Mouse (Mus musculus): Measurements from ENCODE around the gene Nfyc.

Nfyc gene

DNA sequence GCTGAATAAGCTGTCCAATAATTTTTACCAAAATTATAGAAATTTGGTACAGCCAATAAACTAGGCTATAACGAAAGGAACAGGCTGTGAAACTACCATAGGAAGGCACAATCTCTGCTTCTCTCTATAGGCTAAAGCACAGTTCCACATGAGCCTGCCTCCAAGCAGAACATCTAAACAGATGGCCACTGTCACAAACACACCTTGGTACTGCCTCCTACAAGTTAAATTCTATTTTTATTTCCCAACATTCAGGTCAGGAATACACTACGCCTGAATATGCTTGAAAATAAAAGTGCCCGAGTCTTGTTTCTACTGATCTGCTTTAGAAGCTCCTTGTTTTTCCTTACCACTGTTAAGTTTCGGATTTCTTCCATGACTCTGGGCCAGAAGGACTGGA, 41.3 kb downstream of the Nfyc start:
- ATAC-seq (ENCODE audit: insufficient number of reproducible peaks, low FRiP score, low TSS enrichment), result peak; percentile 82

DNA sequence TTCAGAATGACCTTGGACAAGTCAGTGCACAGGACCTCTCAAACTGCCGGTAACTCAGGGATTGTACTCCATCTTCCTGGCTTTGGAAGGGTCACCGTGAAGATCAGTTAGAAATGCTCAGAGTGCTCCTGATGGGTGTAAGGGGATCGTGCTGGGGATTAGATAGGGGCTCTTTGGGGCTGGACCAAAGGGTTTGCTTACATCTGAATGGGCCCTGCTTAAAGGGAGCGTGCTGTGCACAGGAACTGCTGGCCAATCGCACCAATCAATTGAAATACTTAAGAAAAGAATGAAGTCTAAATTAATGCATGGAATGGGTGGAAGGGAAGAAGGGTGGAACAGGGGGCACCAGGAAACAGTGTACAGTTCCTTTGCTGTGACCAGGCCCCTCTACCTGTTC, 75.6 kb downstream of the Nfyc start:
- ATAC-seq (ENCODE audit: insufficient number of reproducible peaks, low FRiP score, low TSS enrichment), result no peak

- ATAC-seq (ENCODE audit: insufficient number of reproducible peaks, low FRiP score, low TSS enrichment), result peak; percentile 64; the same call in 1 of the 2 replicates
Observed at GRCm38 (mm10) chr4:120755299-120755698, 76.1 kb downstream of the Nfyc start.

DNA sequence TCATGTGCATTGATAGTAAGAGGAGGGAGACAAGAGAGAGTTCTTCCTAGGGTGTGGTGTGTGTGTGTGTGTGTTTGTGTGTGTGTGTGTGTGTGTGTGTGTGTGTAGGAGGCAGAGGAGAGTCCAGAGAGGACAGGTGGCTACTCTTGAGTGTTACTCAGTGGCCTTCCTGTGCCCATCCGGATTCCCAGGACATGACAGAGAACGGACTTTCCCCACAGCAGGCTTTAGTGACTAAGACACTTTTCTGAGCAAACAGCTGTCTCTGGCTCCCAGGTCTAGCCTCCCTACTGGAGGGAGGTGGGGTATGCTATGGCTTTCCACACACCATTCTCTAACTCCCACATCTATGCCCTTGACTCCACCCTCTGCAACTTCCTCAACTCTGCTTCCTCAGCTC, 81.8 kb downstream of the Nfyc start:
- ATAC-seq (ENCODE audit: insufficient number of reproducible peaks, low FRiP score, low TSS enrichment), result no peak

GRCm38 (mm10) chr4:120747941-120748866, 83.2 kb downstream of the Nfyc start, which contains the start of gene Kcnq4:
Kcnq4 (minus strand) TSS chr4:120748612.
- ATAC-seq (ENCODE audit: insufficient number of reproducible peaks, low FRiP score, low TSS enrichment), result no peak

GRCm38 (mm10) chr4:120747243-120747792, 84.1 kb downstream of the Nfyc start:
- ATAC-seq (ENCODE audit: insufficient number of reproducible peaks, low FRiP score, low TSS enrichment), result no peak

DNA sequence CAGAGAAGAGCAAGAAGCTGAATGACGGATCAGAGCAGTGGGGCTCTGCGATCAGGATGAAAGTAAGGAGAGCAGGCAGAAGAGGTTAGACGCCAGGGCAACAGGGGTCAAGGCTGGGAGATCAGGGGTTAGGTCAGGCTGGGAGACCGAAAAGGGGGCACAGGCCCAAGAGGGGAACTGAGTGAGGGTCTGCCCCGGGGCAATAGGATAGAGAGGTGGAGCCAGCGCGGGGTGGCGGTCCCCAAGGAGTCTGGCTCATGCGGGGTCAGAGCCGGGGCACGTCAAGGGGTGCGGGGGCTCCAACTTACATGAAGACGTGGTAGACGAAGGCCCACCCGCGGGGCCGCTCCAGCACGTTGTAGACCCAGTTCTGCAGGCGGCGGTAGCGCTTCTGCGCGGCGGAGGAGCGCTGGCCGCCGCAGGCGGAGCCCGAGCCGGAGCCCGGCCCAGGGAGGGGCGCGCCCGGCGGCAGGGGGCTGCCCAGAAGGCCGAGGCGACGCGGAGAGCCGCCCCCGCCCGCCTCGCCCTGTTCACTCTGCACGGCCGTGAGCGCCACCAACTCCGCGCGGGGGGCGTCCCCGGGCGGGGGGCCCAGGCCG, 84.7 kb downstream of the Nfyc start:
- no peak for ATAC-seq (ENCODE audit: insufficient number of reproducible peaks, low FRiP score, low TSS enrichment)

- no peak for ATAC-seq (ENCODE audit: insufficient number of reproducible peaks, low FRiP score, low TSS enrichment)
Observed at GRCm38 (mm10) chr4:120745731-120746551, 85.4 kb downstream of the Nfyc start.

DNA sequence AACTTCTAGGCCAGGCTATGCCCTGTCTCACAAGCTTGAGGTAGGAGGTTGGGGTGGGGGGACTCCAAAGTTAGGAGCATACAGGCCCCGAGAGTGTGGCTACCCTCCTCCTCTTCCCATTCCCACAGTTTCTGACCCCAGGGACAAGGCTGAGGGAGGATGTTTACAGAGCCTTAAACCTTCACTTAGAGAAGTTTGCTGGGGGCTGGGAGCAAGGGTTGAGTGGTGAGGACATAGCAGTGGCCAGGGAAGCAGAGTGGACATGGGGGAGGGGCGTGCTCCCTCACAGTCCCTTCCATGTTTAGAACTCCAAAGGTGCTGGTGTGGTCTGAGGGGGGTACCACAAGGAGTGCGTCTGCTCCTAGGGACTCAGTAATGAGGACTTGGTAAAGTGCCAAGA, 87.7 kb downstream of the Nfyc start:
- no peak for ATAC-seq (ENCODE audit: insufficient number of reproducible peaks, low FRiP score, low TSS enrichment)

GRCm38 (mm10) chr4:120741303-120741702, 90.1 kb downstream of the Nfyc start:
- no peak for ATAC-seq (ENCODE audit: insufficient number of reproducible peaks, low FRiP score, low TSS enrichment)

GRCm38 (mm10) chr4:120734012-120734622, 97.3 kb downstream of the Nfyc start:
- no peak for ATAC-seq (ENCODE audit: insufficient number of reproducible peaks, low FRiP score, low TSS enrichment)

GRCm38 (mm10) chr4:120732737-120733136, 98.6 kb downstream of the Nfyc start:
- ATAC-seq (ENCODE audit: insufficient number of reproducible peaks, low FRiP score, low TSS enrichment), result no peak

DNA sequence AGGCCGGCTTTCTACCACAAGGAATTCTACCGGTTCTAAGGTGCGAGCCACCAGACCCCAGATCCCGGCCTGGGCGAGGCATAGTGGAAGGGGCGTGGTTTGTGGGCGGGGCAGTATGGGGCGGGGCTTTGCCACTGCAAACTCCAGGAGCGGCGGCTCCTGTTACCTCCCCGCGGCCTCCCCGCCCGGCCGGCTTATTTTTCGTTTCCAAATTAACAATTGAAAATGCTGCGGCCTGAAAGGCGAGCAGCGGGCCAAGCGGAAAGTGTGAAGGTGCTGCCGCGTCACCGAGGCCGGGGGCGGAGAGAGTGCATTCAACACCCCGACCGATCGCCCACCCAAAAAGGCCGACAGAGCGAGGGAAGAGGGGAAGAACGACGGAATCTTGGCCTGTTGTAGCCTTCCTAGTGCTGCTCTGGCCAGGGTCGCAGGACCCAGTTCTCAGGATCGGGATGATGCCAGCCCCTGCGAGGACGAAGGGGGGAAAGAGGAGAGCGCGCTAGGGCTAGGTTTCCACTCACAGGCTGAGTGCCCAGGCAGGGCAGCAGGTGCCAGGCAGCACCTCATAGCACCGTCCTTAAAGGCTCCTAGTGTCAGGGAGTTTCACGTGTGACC, 100.2 kb downstream of the Nfyc start:
- ATAC-seq (ENCODE audit: insufficient number of reproducible peaks, low FRiP score, low TSS enrichment), result no peak

- no peak for ATAC-seq (ENCODE audit: insufficient number of reproducible peaks, low FRiP score, low TSS enrichment)
Observed at GRCm38 (mm10) chr4:120730574-120730973, 100.8 kb downstream of the Nfyc start.

GRCm38 (mm10) chr4:120730146-120730545, 101.2 kb downstream of the Nfyc start:
- peak; percentile 21; the same call in 1 of the 2 replicates for ATAC-seq (ENCODE audit: insufficient number of reproducible peaks, low FRiP score, low TSS enrichment)

GRCm38 (mm10) chr4:120729441-120729840, 101.9 kb downstream of the Nfyc start:
- no peak for ATAC-seq (ENCODE audit: insufficient number of reproducible peaks, low FRiP score, low TSS enrichment)

- ATAC-seq (ENCODE audit: insufficient number of reproducible peaks, low FRiP score, low TSS enrichment), result no peak
Observed at GRCm38 (mm10) chr4:120727842-120728241, 103.5 kb downstream of the Nfyc start.

GRCm38 (mm10) chr4:120726174-120726573, 105.2 kb downstream of the Nfyc start:
- no peak for ATAC-seq (ENCODE audit: insufficient number of reproducible peaks, low FRiP score, low TSS enrichment)

DNA sequence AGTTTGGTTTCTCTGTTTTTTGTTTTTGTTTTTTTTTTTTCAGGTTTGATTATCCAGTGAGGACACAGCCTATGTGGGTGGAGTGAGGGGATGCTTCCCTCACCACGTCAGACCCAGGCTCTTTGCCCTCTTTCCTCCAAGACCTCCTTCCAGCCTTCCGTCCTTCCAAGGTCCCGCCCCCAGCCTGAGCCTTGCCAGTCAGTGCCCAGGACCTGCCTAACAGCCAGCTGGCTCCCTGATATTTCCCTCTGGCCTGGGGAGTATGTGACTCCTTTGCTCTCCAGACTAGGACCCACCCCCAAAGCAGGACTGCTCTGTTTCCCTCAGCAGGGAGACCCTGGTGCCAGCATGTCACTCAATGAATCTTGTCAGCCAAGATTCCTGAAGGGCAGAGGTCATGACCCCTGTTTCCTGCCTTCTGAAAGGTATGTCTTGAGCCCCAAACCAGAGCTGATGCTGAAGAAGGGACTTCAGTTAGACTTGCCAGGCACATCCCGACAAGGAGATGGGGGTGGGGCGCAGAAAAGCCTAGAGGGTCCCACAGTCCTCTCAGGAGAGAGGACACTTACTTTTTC, 105.8 kb downstream of the Nfyc start:
- ATAC-seq (ENCODE audit: insufficient number of reproducible peaks, low FRiP score, low TSS enrichment), result no peak
